Mouse (Mus musculus) mouse trophoblast stem cell (cell line): ENCODE data around the gene Hcar1.

ENCODE experiments used
- in situ Hi-C, 2 experiments: fragments of 300-500 bp; cut with MseI, MboI; formaldehyde crosslinking; loops; 2 replicates in 1 of 2; 3 replicates in 1 of 2; pipeline ENCODE4 v1.15.1; 2025

Gene Hcar1

DNA sequence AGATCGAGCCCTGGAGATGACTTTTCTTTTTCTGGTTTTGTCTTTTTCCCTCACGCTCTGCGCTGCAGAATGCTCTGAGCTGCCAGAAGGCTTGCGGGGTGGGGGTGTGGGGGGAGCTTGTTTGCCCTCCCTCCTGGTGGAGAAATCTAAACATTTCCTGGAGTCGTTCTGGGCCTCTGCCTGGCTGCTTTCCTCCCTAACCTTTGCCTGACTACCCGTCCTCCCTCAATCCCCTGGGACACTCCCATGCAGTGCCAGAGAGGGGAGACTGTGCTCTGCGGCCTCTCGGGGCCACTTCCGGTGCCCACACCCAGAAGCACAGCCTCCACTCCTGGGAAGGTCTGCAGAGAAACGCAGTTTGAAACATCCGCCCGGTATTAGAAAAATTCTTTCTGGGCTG is at the start of gene Hcar1:
Gene Hcar1, minus strand, starts transcription at position 93 of the 400 bp plus-strand sequence.
- in situ Hi-C loops, result no loop called here

DNA sequence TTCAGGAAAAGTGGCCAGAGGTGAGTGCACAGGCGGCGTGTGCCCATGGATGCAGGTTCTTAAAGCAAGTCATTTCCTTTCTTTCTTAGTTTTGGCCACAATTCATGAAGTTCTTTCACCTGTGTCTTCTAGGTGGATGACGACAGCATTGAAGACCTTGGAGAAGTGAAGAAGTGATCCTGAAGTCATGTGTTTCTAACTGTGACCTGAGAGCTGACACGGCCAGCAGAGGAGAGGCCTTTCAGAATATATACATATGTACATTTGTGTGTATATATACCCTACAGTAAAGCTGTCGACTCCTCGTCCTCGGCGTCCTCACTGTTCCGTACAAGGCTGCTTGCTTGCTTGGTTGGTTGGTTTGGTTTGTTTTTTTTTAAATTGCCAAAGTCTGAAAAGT is 47.3 kb upstream of the Hcar1 start, which contains the start of gene Gm43518:
Gene Gm43518, plus strand, starts transcription at position 301 of the 400 bp plus-strand sequence.
- in situ Hi-C loops, result no loop called here

DNA sequence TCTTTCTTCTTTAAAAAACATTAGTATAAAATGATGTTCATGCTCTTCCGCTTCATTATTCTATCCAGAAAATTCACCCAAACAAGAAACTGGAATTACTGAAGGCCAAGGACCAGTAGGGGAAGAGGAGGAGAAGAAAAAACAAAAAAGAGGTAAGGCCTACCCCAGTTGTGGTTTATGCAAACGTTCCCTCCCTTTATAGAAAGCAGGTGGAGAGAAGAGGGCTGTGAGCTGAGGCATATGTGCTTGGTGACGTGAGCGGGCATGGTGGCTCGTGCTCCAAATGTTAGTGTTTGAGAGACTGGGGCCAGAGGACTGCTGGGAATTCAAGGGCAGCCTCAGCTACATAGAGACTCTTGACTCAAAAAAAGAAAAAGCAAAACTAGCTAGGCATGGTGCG is 42.3 kb upstream of the Hcar1 start:
- in situ Hi-C loops, result no loop called here

DNA sequence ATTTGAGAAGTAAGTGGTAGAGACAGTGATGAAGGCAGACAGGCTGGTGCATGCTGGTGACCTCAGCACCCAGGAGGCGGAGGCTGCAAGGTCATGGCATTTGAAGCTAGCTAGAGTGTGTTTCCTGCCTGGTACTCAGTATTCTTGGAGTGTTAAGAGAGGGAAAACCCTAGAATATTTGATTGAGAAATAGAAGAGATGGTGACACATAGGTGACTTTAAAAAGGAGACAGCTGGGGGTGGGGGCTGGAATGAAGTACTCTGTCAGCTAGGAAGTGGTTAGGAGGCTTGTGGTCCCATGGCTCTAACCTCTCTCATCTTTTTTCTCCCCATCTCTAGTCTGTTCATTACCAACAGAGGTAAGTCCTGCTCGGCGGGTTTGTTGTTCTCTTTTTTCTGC is 35.0 kb upstream of the Hcar1 start:
- in situ Hi-C loops, result no loop called here

DNA sequence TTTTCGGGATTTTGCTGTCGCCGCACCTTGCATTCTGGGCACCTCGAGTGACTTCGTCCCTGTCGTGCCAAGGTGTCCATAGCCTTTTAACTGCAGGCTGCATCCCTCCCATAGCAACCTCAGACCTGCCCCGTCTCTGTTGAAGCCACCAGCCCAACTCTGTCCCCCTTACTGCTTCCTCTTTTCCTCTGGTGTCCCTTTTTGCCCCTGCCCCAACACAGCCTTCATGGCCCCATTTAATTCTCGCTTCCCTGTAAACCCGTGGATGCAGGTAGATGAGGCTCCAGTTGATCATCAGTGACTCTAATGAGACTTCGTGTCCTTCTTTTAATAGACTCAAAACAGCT is 27.8 kb upstream of the Hcar1 start:
- in situ Hi-C loops, result no loop called here

DNA sequence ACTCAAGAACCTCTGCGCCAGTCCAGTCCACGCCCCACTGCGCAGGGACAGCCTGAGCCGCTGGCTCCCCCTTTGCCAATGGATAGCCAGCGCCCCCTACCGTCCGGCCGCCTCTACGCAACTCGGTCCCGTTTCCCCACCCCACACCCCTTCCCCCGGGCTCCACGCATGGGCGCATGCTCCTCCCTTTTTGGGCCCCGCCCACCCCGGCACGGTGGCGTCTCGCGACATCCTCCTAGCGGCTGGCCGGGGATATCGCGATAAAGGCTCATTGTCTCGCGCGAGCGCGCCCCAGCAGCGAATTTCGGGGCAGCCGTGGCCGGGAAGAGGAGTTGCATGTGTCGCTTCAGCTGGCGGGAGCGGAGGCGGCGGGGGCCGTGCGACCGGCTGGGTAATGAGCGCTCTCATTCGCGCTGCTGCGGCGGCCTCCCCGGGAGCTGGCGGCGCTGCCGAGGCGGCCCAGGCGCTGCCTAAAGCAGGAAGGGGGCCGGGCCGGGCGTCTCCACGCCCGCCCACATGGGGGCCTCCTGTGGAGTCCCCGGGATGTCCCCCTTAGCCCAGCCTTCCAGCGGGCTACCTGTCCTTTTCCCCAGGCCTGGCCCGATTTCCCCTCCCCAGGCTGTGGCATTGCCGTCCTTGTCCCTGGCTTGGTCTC is 27.3 kb upstream of the Hcar1 start, which contains the start of gene Denr:
Gene Denr, plus strand, starts transcription at position 200 of the 655 bp plus-strand sequence.
- in situ Hi-C loops, result no loop called here

DNA sequence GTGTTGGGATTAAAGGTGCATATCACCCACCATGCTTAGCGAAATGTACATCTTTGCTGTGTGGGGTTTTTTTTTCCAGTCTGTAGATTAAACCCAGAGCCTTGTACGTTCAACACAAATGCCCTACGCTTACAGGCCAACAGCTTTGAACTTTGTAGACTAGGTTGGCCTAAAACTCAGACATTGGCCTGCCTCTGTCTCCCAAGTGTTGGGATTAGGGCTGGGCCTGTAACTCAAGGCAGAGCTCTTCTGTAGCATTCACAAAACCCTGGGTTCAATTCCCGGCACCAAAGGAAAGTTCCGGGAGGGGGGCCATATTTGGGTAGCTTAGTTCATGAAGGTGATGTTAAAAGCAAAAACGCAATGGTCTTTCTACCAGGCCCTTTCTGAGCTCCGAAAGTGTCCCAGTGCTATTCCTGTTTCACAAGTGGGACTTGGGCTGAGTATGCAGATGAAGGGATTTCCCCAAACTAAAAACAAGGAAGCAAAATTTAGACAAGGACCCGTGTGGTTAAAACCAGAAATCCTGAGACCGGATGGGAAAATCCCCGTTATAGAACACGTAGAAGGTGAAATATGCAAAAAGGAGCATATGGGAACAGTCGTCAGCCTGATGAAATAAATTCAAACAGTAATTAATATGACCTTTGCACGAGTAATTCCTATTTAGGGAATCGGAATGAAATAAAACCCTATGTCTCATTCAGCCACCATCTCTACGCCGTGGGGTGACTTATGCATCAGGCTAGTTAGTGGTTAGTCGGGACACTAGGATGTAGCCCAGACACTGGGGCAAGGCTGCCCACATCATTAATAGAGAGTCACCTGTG is 26.5 kb upstream of the Hcar1 start:
- in situ Hi-C loops, result no loop called here

DNA sequence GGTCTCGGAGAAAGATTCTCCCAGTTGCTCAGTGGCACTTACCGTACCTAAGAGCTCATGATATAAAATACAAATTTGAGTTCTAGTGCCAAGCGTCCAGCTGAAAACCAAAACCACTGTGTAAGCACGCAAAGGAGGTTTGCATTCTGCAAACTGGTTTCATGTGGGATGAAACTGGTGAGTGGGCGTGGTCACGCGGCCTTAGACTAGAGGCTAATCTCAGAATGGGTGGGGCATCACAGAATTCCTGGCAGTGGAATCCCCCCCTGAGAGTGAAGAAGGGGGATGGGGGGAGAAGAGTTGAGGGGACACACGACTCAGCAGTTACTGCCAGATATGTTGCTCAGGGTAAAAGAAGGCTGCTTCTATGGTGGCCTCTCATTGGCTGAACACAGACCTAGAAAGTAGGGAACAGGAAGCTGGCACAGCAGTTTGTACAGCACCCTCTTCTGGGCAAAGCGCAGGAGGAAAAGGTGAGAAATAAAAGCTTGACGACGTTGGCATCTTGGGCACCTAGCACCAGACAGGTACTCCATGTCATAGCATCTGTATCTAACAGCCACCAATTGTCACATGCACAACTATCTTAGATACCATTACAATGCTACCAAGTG is 24.3 kb upstream of the Hcar1 start:
- in situ Hi-C loops, result no loop called here

DNA sequence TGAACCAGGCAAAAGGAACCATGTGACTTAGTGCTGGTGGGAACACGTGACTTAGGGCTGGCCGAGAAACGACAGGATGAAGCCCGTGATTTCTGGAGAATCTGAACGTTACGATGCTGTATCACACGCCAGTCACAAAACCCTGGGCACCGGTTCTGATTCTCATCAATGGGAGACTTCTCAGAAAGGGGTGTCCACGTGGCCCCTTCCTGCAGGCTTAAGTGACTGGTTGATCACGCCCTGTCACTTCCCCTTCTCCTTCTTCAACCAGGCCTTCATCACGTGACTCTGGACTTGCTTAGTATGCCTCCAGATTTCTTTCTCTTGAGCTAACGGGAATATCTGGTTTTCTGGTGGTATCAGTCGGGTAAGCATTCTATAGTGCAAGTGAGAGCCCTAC is 17.5 kb upstream of the Hcar1 start:
- in situ Hi-C loops, result no loop called here

DNA sequence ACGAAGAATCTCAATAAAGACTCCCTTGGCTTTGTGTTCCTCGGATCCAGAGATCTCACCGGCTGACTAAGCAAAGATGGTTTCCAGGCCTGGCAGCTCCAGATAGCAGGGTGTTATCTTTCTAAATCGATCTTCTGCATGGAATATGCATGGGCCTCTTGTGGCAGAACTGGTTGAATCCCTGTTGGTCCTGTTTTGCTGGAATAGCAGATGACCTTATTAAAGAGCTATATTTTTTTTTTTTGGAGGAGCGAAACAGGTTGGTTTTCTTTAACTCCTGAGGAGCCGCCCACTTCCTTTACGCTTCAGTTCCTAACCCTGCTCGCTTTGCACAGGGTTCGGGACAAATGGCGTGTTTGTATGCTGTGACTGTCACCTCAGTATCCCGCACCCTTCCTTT is 16.6 kb upstream of the Hcar1 start:
- in situ Hi-C loops, result no loop called here

DNA sequence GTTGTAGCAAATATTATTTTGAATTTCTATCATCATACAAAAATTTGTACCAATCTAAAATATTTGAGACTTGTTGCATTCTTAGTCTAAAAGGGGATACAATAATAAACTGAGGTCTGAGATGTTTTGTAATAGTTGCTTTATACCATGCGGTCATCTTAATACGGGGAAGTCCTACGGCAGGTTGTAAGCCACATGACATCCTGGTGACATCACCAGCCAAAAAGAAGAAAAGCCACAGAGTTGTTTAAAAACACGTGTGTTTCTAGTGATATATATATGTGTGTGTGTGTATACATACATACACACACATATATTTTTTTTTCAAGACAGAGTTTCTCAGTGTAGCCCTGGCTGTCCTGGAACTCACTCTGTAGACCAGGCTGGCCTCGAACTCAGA is 13.7 kb upstream of the Hcar1 start:
- in situ Hi-C loops, result no loop called here

DNA sequence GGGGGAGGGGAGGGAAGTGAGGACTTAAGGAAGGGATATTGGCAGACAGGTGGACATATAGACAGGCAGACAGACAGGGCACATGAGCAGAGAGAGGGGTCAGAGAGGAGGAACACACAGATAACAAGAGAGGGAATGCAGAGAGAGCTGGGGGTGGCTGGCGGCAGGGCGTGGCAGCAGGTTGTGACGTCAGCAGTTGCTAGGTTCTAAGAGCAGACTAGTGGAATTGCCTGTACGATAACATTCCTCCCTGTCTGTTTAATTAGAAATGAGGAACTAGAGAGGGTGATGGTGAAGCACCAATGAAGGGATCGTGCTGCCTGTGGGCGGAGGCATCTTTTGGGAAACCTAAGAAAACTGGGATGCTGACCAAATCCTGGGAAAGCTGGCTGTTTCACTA is 11.8 kb upstream of the Hcar1 start:
- in situ Hi-C loops, result no loop called here

DNA sequence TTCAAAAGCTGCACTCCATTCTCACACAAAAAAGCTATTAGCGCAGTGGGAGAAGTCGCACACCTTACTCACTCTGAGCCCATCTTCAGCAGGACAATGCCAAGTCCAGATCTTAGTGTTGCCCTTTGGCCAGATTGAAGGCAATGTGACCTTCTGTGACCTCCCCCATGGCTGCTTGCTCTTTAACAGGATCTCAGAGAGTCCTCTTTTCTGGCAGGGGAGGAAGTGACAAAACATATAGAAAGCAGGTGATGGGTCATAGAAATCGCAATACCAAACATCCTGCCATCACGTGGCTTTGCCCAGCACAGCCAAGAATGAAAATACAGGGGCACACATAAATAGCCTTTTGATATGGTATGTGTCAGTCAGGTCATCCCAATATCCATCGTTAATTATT is 11.2 kb upstream of the Hcar1 start:
- in situ Hi-C loops, result no loop called here

DNA sequence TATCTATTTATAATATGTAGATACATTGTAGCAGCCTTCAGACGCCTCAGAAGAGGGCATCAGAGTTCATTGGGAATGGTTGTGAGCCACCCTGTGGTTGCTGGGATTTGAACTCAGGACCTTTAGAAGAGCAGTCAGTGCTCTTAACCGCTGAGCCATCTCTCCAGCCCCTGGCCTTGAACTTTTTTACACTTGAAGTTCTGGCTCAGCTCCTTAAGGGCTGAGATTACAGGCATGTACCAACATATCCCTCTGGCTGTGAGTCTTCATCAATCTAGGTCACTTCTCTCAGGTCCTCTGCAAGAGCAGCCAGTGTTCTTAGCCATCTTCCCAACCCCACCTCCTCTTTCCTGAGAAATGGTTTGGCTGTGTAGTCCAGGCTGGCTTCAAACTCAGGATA is 10.5 kb upstream of the Hcar1 start:
- in situ Hi-C loops, result no loop called here

DNA sequence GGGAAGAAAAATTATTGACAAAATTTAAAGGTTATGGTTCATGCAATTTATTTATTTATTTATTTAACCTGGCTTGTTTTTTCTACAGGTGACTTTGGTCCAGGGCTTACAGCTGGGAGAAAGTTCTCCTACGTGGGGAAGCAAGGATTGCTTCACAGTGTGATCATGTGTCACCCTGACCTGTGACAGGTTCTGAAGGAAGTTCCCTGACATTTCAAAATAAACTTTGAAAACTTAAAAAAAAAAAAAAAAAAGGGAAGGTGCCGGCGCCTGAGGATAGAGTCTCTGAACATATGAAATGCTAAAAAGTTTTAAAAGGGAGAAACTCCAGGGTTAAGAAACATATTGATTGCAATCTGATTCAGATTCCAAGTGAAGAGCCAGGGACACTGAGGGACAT is 6.5 kb upstream of the Hcar1 start:
- in situ Hi-C loops, result no loop called here

DNA sequence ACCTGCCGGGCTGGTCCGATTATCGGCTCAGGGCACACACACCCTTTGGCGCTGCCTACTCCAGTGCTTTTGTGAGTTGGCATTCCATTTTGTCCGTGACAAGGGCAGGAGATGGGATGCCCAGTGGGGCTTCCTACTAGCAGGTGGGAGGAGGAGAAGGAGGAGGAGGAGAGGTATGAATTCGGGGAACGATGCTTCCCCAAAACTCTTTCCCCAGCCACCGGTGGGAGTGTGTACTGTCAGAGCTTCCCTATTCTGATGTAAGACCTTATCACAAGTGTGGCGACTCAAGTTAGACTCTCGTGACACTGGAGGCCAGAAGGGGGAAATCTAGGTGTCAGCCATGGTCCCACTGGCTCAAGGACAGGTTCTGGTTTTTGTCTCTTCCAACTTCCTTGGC is 4.5 kb upstream of the Hcar1 start:
- in situ Hi-C loops, result no loop called here

DNA sequence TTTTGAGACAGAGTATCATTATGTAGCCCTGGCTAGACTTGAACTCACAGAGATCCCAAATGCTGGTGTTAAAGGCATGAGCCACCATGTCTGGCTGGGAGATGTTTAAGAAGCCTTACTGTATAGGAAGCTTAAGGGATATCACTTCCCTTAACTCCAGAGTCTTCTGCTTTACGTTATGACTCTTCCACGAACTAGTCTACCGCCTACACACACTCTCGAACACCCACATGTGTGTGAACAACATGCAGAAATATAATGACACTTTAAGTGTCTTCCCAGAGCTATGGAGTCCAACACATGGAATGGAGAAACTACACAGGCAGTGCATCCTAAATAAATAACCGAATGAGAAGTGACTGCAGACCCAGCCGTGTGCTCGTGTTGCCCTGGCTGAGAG is 4.1 kb upstream of the Hcar1 start:
- in situ Hi-C loops, result no loop called here

DNA sequence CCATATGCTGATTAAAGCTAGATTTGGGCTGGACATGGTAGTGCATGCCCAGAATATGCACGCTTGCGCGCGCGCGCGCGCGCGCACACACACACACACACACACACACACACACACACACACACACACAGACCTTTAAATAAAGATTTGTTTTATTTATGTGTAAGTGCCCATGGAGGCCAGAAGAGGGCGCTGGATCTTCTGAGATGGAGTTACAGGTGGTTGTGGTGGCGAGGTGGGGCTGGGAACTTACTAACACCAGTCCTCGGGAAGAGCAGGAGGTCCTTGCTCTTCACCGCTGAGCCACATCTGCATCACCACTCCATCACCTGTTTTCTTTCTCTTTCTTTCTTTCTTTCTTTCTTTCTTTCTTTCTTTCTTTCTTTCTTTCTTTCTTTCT is 958 bp upstream of the Hcar1 start:
- in situ Hi-C loops, result no loop called here

DNA sequence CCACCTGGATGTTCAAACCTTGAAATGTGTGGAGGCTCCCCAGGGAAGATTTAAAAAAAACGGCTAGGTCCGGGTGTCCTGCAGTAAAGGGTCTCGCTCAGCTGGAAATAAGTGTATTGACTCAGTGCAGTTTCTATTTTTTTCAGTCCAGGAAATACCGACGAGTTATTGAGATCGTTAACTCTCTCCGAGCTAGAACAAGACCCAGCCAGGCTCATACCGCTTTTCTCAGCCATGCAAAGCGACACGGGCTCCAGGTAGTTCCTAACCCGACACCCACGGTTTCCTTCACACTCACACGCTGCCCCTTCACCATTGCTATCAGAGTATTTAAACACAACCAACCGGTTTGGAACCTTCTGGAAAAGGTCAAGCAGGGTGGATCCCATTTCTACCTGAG is 1.8 kb downstream of the Hcar1 start:
- in situ Hi-C loops, result no loop called here

DNA sequence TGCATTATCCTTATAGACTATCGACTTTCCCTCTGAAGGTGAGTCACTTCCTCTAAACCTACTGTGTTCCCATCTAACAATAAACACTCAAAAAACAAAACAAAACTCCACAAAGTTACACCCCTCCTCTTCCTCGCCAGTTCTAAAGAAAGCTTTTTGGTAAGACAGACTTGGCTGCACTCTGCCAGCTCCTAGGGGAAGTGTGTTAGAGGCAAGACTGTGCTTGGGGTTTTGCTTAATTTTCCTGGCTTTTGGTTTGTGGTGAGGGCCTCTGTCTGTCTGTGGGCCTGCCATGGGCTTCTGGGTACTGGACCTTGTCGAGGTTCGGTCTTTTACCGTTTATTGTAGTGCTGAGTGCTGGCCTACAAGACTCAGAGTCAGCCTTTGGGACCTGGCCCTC is 5.6 kb downstream of the Hcar1 start:
- in situ Hi-C loops, result no loop called here

DNA sequence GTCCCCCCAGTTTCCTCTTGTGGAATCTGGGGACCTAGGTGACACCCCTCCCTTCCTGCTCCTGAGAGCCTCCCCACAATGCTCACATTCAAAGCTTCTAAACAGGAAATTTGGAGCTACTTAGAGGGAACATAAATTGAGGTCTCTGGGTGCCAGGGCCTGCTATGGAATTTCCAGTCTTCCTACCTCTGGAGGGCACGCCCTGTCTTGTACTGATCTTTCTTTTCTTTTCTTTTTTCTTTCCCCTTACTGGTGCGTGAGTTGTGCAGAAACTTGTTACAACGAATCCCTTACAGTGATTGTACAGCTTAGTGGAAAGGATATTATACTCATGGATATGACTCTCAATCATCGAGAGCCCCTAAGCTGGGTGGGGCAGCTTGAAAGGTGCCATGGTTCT is 10.2 kb downstream of the Hcar1 start:
- in situ Hi-C loops, result no loop called here

DNA sequence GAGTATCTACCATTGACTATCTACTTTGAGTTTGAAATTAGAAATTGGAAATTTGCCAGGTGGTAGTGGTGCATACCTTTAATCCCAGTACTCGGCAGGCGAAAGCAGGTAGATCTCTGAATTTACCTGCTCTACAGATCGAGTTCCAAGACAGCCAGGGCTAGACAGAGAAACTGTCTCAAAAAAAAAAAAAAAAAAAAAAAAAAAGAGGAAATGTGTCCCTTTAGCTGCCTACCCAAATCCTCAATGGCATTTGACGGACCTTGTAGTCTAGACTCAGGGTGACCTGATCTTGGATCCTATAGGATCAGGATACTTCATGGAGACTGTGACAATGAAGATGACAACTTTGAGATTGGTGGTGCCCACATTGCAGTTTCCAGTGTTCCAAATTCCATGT is 13.4 kb downstream of the Hcar1 start:
- in situ Hi-C loops, result no loop called here

DNA sequence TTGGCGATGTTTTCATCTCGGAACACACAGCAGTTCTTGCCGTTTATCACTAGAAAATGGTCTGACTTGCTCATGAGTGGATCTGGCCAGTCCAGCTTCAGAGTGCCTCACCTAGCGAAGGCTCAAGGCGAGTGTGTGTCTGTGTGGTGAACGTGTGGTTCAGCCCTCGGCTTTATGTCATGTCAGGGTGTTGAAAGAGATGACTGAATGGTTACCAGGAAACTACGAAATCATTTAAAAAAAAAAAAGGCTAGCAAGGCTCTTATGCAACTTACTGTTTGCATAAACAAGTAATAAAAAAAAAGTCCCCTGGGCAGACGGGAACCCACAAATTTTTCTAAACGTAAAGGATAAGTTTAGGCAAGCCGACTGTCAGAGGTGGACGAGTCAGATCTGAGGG is 14.5 kb downstream of the Hcar1 start, which contains the start of gene Hcar2:
Gene Hcar2, minus strand, starts transcription at position 135 of the 400 bp plus-strand sequence.
- in situ Hi-C loops, result no loop called here
